In the genomic region with DNA sequence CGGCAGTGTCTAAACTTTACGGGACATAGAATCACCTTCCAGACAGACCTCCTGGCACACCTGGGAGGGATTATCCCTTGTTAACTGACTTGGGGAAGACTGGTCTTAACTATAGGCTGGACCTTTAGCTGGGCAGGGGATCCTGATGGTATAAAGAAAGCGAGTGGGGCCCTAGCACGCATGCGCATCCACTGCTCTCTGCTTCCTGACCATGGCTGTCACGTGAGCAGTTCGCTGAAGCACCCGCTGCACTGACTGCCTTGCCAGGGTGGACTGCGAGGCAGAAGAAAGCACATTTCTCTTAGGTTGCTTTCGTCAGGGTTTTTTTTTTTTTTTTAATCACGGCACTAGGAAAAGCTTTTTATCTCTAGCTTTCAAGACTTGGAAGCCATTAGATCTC, we compare ENCODE assay signal across 18 mouse cellular contexts.
"Had no signal": no experiment of that assay in that cellular context is flagged by ENCODE, and none has a peak within 500 bp of the region (broad histone marks: within the 10 kb centered on the region; RNA-seq: fewer than 3 reads in every experiment).

No protein-coding gene starts in this region.

- H3K27me3 ChIP-seq: liver, embryonic 15.5 days; midbrain, embryonic 12.5 days; neural tube, embryonic 13.5 days had no signal

- H3K27ac ChIP-seq: kidney, postnatal 0 days; liver, embryonic 15.5 days; macrophage; midbrain, embryonic 12.5 days; neural tube, embryonic 13.5 days; stomach, postnatal 0 days had no signal

- H3K4me3 ChIP-seq: liver, embryonic 15.5 days; megakaryocyte, embryonic 14.5 days; midbrain, embryonic 12.5 days; neural tube, embryonic 13.5 days had no signal

- DNase-seq: kidney, adult 8-10 months; kidney, postnatal 36 days; layer of hippocampus, adult 9-11 months; layer of hippocampus, postnatal 36 days; lung, embryonic 14.5 days; lung, postnatal 14 days; right cerebral cortex, adult 18-20 months; thymus, postnatal 36 days had no signal

- H3K36me3 ChIP-seq: liver, embryonic 15.5 days; midbrain, embryonic 12.5 days; neural tube, embryonic 13.5 days had no signal

- H3K4me2 ChIP-seq: liver, embryonic 11.5 days; liver, embryonic 15.5 days; lung, embryonic 14.5 days; midbrain, embryonic 12.5 days; neural tube, embryonic 13.5 days had no signal

- ATAC-seq: intestine, postnatal 0 days; midbrain, embryonic 16.5 days had no signal

- H3K9ac ChIP-seq: liver, embryonic 15.5 days; lung, embryonic 14.5 days; midbrain, embryonic 12.5 days; neural tube, embryonic 13.5 days had no signal

- H3K9me3 ChIP-seq: liver, embryonic 15.5 days; megakaryocyte, embryonic 14.5 days; midbrain, embryonic 12.5 days; neural tube, embryonic 13.5 days had no signal

- H3K4me1 ChIP-seq: neural tube, embryonic 13.5 days had no signal
